In the genomic region with DNA sequence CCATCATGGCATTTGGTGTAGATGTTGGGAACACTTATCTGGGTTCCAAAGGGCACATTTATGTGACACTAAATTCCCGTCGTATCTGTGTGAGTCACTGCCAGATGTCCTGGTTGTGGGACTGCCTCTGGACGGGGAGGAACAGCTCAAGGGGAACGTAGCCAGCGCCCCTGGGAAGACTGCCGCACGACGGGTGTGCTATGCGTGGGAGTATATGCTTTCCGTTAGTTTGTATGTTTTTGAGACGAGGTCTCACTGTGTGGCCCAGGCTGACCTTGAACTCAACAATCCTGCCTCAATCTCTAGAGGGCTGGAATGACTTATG, we compare ENCODE assay signal across 10 mouse cellular contexts. TPM values are rescaled to one million over a fixed set of nuclear protein-coding genes. Genes with fewer than 3 reads are reported as not detected.
DNase-seq lines count a peak whose midpoint lies in the region; ATAC-seq and TF ChIP-seq lines count a peak whose summit lies in the region.
"Had no signal": no experiment of that assay in that cellular context is flagged by ENCODE, and none has a peak within 500 bp of the region (broad histone marks: within the 10 kb centered on the region; RNA-seq: fewer than 3 reads in every experiment).

No protein-coding gene starts in this region.

- TF ChIP-seq CTCF in heart, postnatal 0 days (IDR thresholded peaks at IDR 0.05; ENCODE audit: low read depth), result no peak
- no peak for TF ChIP-seq CTCF in ES-Bruce4 (IDR thresholded peaks at IDR 0.05; ENCODE audit: low read depth, low read length)

- H3K4me3 ChIP-seq in heart, postnatal 0 days (ENCODE audit: low read depth, low read length), result no peak overlapping the region
- H3K4me3 ChIP-seq in ES-Bruce4 (ENCODE audit: low read depth, low read length), result peak overlapping the region; percentile 51
- H3K4me3 ChIP-seq in embryonic facial prominence, embryonic 10.5 days, result no peak overlapping the region
- no peak overlapping the region for H3K4me3 ChIP-seq in midbrain, embryonic 12.5 days

- 46% methylated on average over 11 of the region's 11 CpGs for WGBS in heart, postnatal 0 days
- WGBS in embryonic facial prominence, embryonic 10.5 days, result 82% methylated on average over 11 of the region's 11 CpGs
- WGBS in midbrain, embryonic 12.5 days, result 85% methylated on average over 11 of the region's 11 CpGs

- no peak overlapping the region for H3K9ac ChIP-seq in heart, postnatal 0 days (replicated peaks; ENCODE audit: low read depth, low read length)
- H3K9ac ChIP-seq in ES-Bruce4 (ENCODE audit: low read depth, poor library complexity, severe bottlenecking), result peak overlapping the region; percentile 29
- H3K9ac ChIP-seq in midbrain, embryonic 12.5 days (replicated peaks), result no peak overlapping the region
- H3K9ac ChIP-seq: limb, embryonic 13.5 days had no signal

- no peaks in the 10 kb centered on the region for H3K36me3 ChIP-seq in heart, postnatal 0 days (replicated peaks; ENCODE audit: control insufficient read depth, insufficient read depth, low read length)
- no peaks in the 10 kb centered on the region for H3K36me3 ChIP-seq in ES-Bruce4 (ENCODE audit: control insufficient read depth, insufficient read depth, low read length, poor library complexity, severe bottlenecking)
- no peaks in the 10 kb centered on the region for H3K36me3 ChIP-seq in embryonic facial prominence, embryonic 10.5 days (replicated peaks)
- no peaks in the 10 kb centered on the region for H3K36me3 ChIP-seq in midbrain, embryonic 12.5 days
- H3K36me3 ChIP-seq: limb, embryonic 13.5 days had no signal

- TF ChIP-seq EP300 in heart, postnatal 0 days (IDR thresholded peaks at IDR 0.05; ENCODE audit: low read depth), result no peak
- no peak for TF ChIP-seq EP300 in ES-Bruce4 (IDR thresholded peaks at IDR 0.05; ENCODE audit: insufficient read depth, low read depth, low read length)

- no peaks in the 10 kb centered on the region for H3K27me3 ChIP-seq in heart, postnatal 0 days (ENCODE audit: control insufficient read depth, insufficient read depth, low read length)
- H3K27me3 ChIP-seq in ES-Bruce4 (ENCODE audit: control insufficient read depth, insufficient read depth, low read length, poor library complexity, severe bottlenecking), result no peaks in the 10 kb centered on the region
- H3K27me3 ChIP-seq in embryonic facial prominence, embryonic 10.5 days (replicated peaks; ENCODE audit: low read depth, poor library complexity, severe bottlenecking), result 0 out of 2 replicates have a peak, but pooled peaks cover 4% of the 10 kb centered on the region
- H3K27me3 ChIP-seq in midbrain, embryonic 12.5 days, result 0 out of 2 replicates have a peak, but pooled peaks cover 9% of the 10 kb centered on the region
- H3K27me3 ChIP-seq: limb, embryonic 13.5 days had no signal

- TF ChIP-seq POLR2A in ES-Bruce4 (IDR thresholded peaks at IDR 0.05; ENCODE audit: insufficient read depth, low read length), result no peak

- ATAC-seq in heart, postnatal 0 days (ENCODE audit: insufficient read depth, low read depth), result peak; percentile 57; the same call in 1 of the 2 replicates
- ATAC-seq in midbrain, embryonic 12.5 days (ENCODE audit: low FRiP score, low read depth), result no peak

- peak overlapping the region; percentile 36; the same call in 1 of the 2 replicates for H3K4me2 ChIP-seq in heart, postnatal 0 days (ENCODE audit: low read depth, low read length)
- H3K4me2 ChIP-seq in midbrain, embryonic 12.5 days (replicated peaks), result no peak overlapping the region

- H3K4me1 ChIP-seq in heart, postnatal 0 days (ENCODE audit: control insufficient read depth, insufficient read depth), result peaks cover 9% of the 10 kb centered on the region
- H3K4me1 ChIP-seq in ES-Bruce4 (ENCODE audit: control insufficient read depth, insufficient read depth, low read length), result peaks cover 5% of the 10 kb centered on the region
- peaks cover 29% of the 10 kb centered on the region for H3K4me1 ChIP-seq in embryonic facial prominence, embryonic 10.5 days
- H3K4me1 ChIP-seq in midbrain, embryonic 12.5 days, result peaks cover 7% of the 10 kb centered on the region

- H3K9me3 ChIP-seq in heart, postnatal 0 days (replicated peaks; ENCODE audit: control insufficient read depth, low read length), result no peaks in the 10 kb centered on the region
- no peaks in the 10 kb centered on the region for H3K9me3 ChIP-seq in ES-Bruce4 (replicated peaks; ENCODE audit: control insufficient read depth, insufficient read depth, low read length, poor library complexity, severe bottlenecking)
- no peaks in the 10 kb centered on the region for H3K9me3 ChIP-seq in embryonic facial prominence, embryonic 10.5 days
- no peaks in the 10 kb centered on the region for H3K9me3 ChIP-seq in midbrain, embryonic 12.5 days
- H3K9me3 ChIP-seq: limb, embryonic 13.5 days had no signal

- DNase-seq in heart, postnatal 0 days (ENCODE audit: low spot score), result no peak
- DNase-seq in heart, adult 8-10 months (ENCODE audit: low spot score), result no peak
- DNase-seq in embryonic facial prominence, embryonic 10.5 days (ENCODE audit: low spot score), result no peak
- no peak for DNase-seq in urinary bladder, postnatal 10 days (ENCODE audit: low spot score)
- no peak for DNase-seq in embryo, embryonic 10 days (ENCODE audit: low spot score)
- DNase-seq: cerebellum, adult 8-10 months had no signal

- no peak overlapping the region for H3K27ac ChIP-seq in heart, postnatal 0 days (ENCODE audit: low read depth)
- H3K27ac ChIP-seq in ES-Bruce4 (ENCODE audit: insufficient read depth, low read length), result peak overlapping the region; percentile 60
- H3K27ac ChIP-seq in embryonic facial prominence, embryonic 10.5 days (replicated peaks), result peak overlapping the region; percentile 86
- peak overlapping the region; percentile 78; the same call in 1 of the 2 replicates for H3K27ac ChIP-seq in midbrain, embryonic 12.5 days (replicated peaks)
- H3K27ac ChIP-seq: limb, embryonic 13.5 days had no signal

RNA-seq across cellular contexts. Expression of gene Pcbd1, which starts 8.2 kb away (rescaled TPM):
- total RNA-seq in heart, postnatal 0 days (2014; rRNA removed; ENCODE audit: low replicate concordance), result 30.3 and 56.1 TPM in 2 replicates
- 52.1 and 54.1 TPM in 2 replicates for polyA plus RNA-seq in heart, postnatal 0 days (2015; fragmentation: Nextera tagmentation; extraction: Ambion mirVana)
- total RNA-seq in heart, adult 8-10 months (2022), result 1 to 10 TPM in 2 of 4 experiments, under 1 TPM in 2; 0.37 to 1.8 (median 0.92) TPM
- 11.9 and 15.0 TPM in 2 replicates for polyA plus RNA-seq in ES-Bruce4 (2011; ENCODE audit: insufficient read depth, insufficient read length, low read depth, missing spikeins)
- 16.4 and 17.0 TPM in 2 replicates for polyA plus RNA-seq in embryonic facial prominence, embryonic 10.5 days (2016; fragmentation: Nextera tagmentation; extraction: Ambion mirVana)
- 27.3 and 28.4 TPM in 2 replicates for polyA plus RNA-seq in midbrain, embryonic 12.5 days (2016; fragmentation: Nextera tagmentation; extraction: Ambion mirVana)
- total RNA-seq: neutrophil, adult 5-6 weeks had no signal
